ENCODE assay signal across 8 mouse cellular contexts in the genomic region with DNA sequence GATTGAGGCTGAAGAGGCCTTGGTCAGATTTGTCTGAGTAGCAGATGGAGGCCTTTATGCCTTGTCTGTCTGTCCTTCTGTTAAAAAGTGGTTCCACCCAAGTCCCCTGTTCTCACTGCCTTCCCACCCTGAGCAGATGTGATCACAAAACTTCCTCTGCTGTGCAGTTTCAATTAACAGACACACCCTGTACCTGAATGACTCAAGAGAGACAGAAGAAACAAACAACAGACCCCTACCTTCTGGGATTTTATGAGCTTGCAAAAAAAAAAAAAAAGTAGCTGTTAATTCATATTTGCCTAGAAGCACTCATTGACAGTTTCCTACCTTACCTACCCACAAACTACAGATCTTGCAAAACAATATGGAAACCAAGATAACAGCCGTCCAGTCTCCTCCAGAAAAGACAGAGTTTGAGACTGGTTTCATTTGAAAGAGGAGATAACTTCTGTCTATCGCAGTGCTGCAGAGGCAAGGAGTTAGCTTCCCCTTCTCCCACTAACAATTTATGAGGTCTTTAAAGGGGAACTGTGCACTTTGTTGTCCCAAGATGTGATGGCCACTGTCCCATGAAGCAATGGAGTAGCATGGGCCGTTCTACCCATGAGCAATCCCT. TPM values are rescaled to one million over a fixed set of nuclear protein-coding genes. Genes with fewer than 3 reads are reported as not detected.
A peak's percentile ranks its signal among the peaks of the same experiment; 100 is the strongest.
DNase-seq lines count a peak whose midpoint lies in the region; ATAC-seq and TF ChIP-seq lines count a peak whose summit lies in the region.

No protein-coding gene starts in this region.

- no peaks in the 10 kb centered on the region for H3K27me3 ChIP-seq in MEL (ENCODE audit: control insufficient read depth in 1 of 2, insufficient read depth in 2 of 2, low read length in 2 of 2)
- no peaks in the 10 kb centered on the region for H3K27me3 ChIP-seq in heart, embryonic 16.5 days (ENCODE audit: control insufficient read depth, insufficient read depth, low read length)

- no peak overlapping the region for H3K9ac ChIP-seq in MEL (ENCODE audit: control insufficient read depth, low read depth, low read length, poor library complexity, severe bottlenecking)
- peak overlapping the region; percentile 93 for H3K9ac ChIP-seq in heart, embryonic 16.5 days (ENCODE audit: low read length)

- 61% methylated on average over 3 of the region's 3 CpGs for WGBS in heart, embryonic 16.5 days

- no peak overlapping the region for H3K4me3 ChIP-seq in MEL (ENCODE audit: control insufficient read depth in 1 of 2, insufficient read depth in 1 of 2, low read depth in 2 of 2, low read length in 2 of 2)
- H3K4me3 ChIP-seq in heart, embryonic 16.5 days (ENCODE audit: low read length), result peak overlapping the region; percentile 85

- peak; percentile 97 to 99 for TF ChIP-seq EP300 in MEL (IDR thresholded peaks at IDR 0.05; ENCODE audit: low read depth in 1 of 2, low read length in 2 of 2)

- H3K4me1 ChIP-seq in MEL (ENCODE audit: control insufficient read depth in 1 of 2, insufficient read depth in 2 of 2, low read length in 2 of 2), result peaks cover 8 to 27% of the 10 kb centered on the region in 2 experiments
- peaks cover 24% of the 10 kb centered on the region for H3K4me1 ChIP-seq in heart, embryonic 16.5 days (ENCODE audit: control insufficient read depth, insufficient read depth, low read length)

- TF ChIP-seq CTCF in MEL (IDR thresholded peaks at IDR 0.05 in 2 of 3, conservative IDR thresholded peaks at IDR 0.05 in 1 of 3; ENCODE audit: control insufficient read depth in 1 of 3, insufficient read depth in 1 of 3, low read depth in 2 of 3, low read length in 3 of 3, poor library complexity in 1 of 3, severe bottlenecking in 1 of 3), result no peak

- H3K9me3 ChIP-seq in MEL (replicated peaks; ENCODE audit: insufficient read depth, low read length), result no peaks in the 10 kb centered on the region
- H3K9me3 ChIP-seq in heart, embryonic 16.5 days (replicated peaks; ENCODE audit: control insufficient read depth, low read length), result no peaks in the 10 kb centered on the region

- no peak; the same call in 1 of the 2 replicates for TF ChIP-seq RAD21 in MEL (IDR thresholded peaks at IDR 0.05; ENCODE audit: low read depth, low read length)

- ATAC-seq in heart, embryonic 16.5 days (replicated peaks; ENCODE audit: extremely low read depth, insufficient read depth, low FRiP score), result no peak
- peak; percentile 48 for ATAC-seq in megakaryocyte, adult 5-6 weeks (ENCODE audit: poor library complexity, severe bottlenecking)

- H3K4me2 ChIP-seq in heart, embryonic 16.5 days (ENCODE audit: low read depth, low read length), result peak overlapping the region; percentile 80

- H3K36me3 ChIP-seq in MEL (ENCODE audit: control insufficient read depth in 1 of 2, insufficient read depth in 2 of 2, low read length in 2 of 2), result peaks cover 0 to 18% of the 10 kb centered on the region in 2 experiments; a peak in 2 of 4 replicates
- peaks cover 13% of the 10 kb centered on the region for H3K36me3 ChIP-seq in heart, embryonic 16.5 days (ENCODE audit: control insufficient read depth, insufficient read depth)

- intact Hi-C loops in heart, postnatal 25 days (cut with DNase I), result no loop called here

- H3K27ac ChIP-seq in MEL (ENCODE audit: control insufficient read depth, low read depth, low read length), result peak overlapping the region; percentile 81
- peak overlapping the region; percentile 98 for H3K27ac ChIP-seq in heart, embryonic 16.5 days (ENCODE audit: low read length)

- peak; percentile 91 for DNase-seq in heart, adult 11 months
- no peak for DNase-seq in heart, postnatal 25 days (ENCODE audit: low spot score)
- peak; percentile 95 for DNase-seq in MEL (ENCODE audit: low read depth, low spot score)
- no peak for DNase-seq in layer of hippocampus, adult 11-12 months (ENCODE audit: low spot score)
- DNase-seq in cerebellum, adult 11 months, result no peak
- DNase-seq in kidney, postnatal 36 days, result no peak

- TF ChIP-seq POLR2A in MEL (IDR thresholded peaks at IDR 0.05; ENCODE audit: control insufficient read depth in 1 of 2, insufficient read depth in 1 of 2, low read depth in 1 of 2, low read length in 2 of 2, poor library complexity in 1 of 2), result no peak

- H3K79me2 ChIP-seq in MEL (ENCODE audit: control insufficient read depth, insufficient read depth, low read length, poor library complexity), result no peaks in the 10 kb centered on the region

TF ChIP-seq in MEL, 35 proteins besides CTCF, POLR2A, EP300 and RAD21:
- TF ChIP-seq MEF2A (IDR thresholded peaks at IDR 0.05; ENCODE audit: extremely low read depth, insufficient replicate concordance, low read depth, low read length, poor library complexity, severe bottlenecking) (peak; percentile 56; the same call in 1 of the 2 replicates), NELFE (IDR thresholded peaks at IDR 0.05; ENCODE audit: low read depth, low read length) (no peak), MAZ (IDR thresholded peaks at IDR 0.05; ENCODE audit: low read depth, low read length) (peak; percentile 82), BHLHE40 (IDR thresholded peaks at IDR 0.05; ENCODE audit: borderline replicate concordance, low read depth, low read length) (peak; percentile 76), POLR2AphosphoS2 (IDR thresholded peaks at IDR 0.05; ENCODE audit: low read length) (no peak), HCFC1 (IDR thresholded peaks at IDR 0.05; ENCODE audit: low read depth, low read length) (peak; percentile 63), MYB (IDR thresholded peaks at IDR 0.05; ENCODE audit: low read depth, low read length) (peak; percentile 64), MAFK (IDR thresholded peaks at IDR 0.05; ENCODE audit: borderline replicate concordance, low read depth, low read length) (peak; percentile 89), MAX (IDR thresholded peaks at IDR 0.05; ENCODE audit: low read length) (peak; percentile 15; the same call in 1 of the 2 replicates), SIN3A (IDR thresholded peaks at IDR 0.05; ENCODE audit: low read length) (peak; percentile 94), POLR2AphosphoS5 (IDR thresholded peaks at IDR 0.05; ENCODE audit: borderline replicate concordance, low read depth, low read length) (no peak), UBTF (IDR thresholded peaks at IDR 0.05; ENCODE audit: borderline replicate concordance, insufficient read depth, low read depth, low read length) (0 out of 2 replicates have a peak, but pooled peaks have one; percentile 68), TBP (IDR thresholded peaks at IDR 0.05; ENCODE audit: low read depth, low read length) (peak; percentile 94), NRF1 (IDR thresholded peaks at IDR 0.05; ENCODE audit: insufficient read depth, low read depth, low read length, poor library complexity, severe bottlenecking) (no peak), USF2 (IDR thresholded peaks at IDR 0.05; ENCODE audit: borderline replicate concordance in 1 of 2, insufficient read depth in 1 of 2, low read depth in 1 of 2, low read length in 2 of 2) (no peak), ZC3H11A (IDR thresholded peaks at IDR 0.05; ENCODE audit: low read depth, low read length) (peak; percentile 50), E2F4 (IDR thresholded peaks at IDR 0.05; ENCODE audit: borderline replicate concordance, low read depth, low read length) (no peak), JUND (IDR thresholded peaks at IDR 0.05; ENCODE audit: low read depth, low read length) (no peak), CHD2 (IDR thresholded peaks at IDR 0.05; ENCODE audit: low read length) (peak; percentile 51; the same call in 1 of the 2 replicates), ZKSCAN1 (IDR thresholded peaks at IDR 0.05; ENCODE audit: low read depth, low read length) (no peak; the same call in 1 of the 2 replicates), CHD1 (IDR thresholded peaks at IDR 0.05; ENCODE audit: low read depth, low read length) (no peak), SMC3 (IDR thresholded peaks at IDR 0.05; ENCODE audit: low read depth, low read length) (no peak), MYC (IDR thresholded peaks at IDR 0.05; ENCODE audit: low read depth, low read length) (peak; percentile 80), TAL1 (IDR thresholded peaks at IDR 0.05; ENCODE audit: low read length) (peak; percentile 97), KAT2A (conservative IDR thresholded peaks at IDR 0.05; ENCODE audit: low read depth, low read length) (0 out of 2 replicates have a peak, but pooled peaks have one; percentile 20), ZNF384 (IDR thresholded peaks at IDR 0.05; ENCODE audit: low read depth, low read length) (peak; percentile 99), GATA1 (IDR thresholded peaks at IDR 0.05; ENCODE audit: low read depth, low read length) (peak; percentile 99), ETS1 (IDR thresholded peaks at IDR 0.05; ENCODE audit: low read depth, low read length) (peak; percentile 98), MXI1 (IDR thresholded peaks at IDR 0.05; ENCODE audit: low read depth, low read length) (peak; percentile 63; the same call in 1 of the 2 replicates), GABPA (IDR thresholded peaks at IDR 0.05; ENCODE audit: low read depth, low read length) (no peak), ELF1 (IDR thresholded peaks at IDR 0.05; ENCODE audit: low read depth, low read length) (no peak; the same call in 1 of the 2 replicates), RCOR1 (IDR thresholded peaks at IDR 0.05; ENCODE audit: low read depth, low read length) (peak; percentile 97), ZMIZ1 (IDR thresholded peaks at IDR 0.05; ENCODE audit: low read depth, low read length) (peak; percentile 71; the same call in 1 of the 2 replicates), TCF12 (IDR thresholded peaks at IDR 0.05; ENCODE audit: low read depth, low read length) (peak; percentile 98), USF1 (IDR thresholded peaks at IDR 0.05; ENCODE audit: low read depth, low read length) (no peak)

RNA-seq across cellular contexts. Expression of gene S1pr1, which starts 1.1 kb away (rescaled TPM):
- total RNA-seq in heart, postnatal 25 days (2021), result 10 to 100 TPM; 50.5 to 51.0 TPM
- total RNA-seq in MEL (2012; rRNA removed), result 0.08 and 0.10 TPM in 2 replicates
- polyA plus RNA-seq in MEL (2012; ENCODE audit: insufficient read depth in 1 of 2, insufficient read length in 2 of 2, low read depth in 1 of 2, low replicate concordance in 2 of 2, missing spikeins in 1 of 2), result under 1 TPM in 1 of 2 experiments, not detected in 1; 0.13 TPM
- polyA plus RNA-seq in heart, embryonic 16.5 days (2015; fragmentation: Nextera tagmentation; extraction: Ambion mirVana), result 88.9 and 92.1 TPM in 2 replicates
- 2.4 and 5.8 TPM in 2 replicates for total RNA-seq in megakaryocyte, adult 5-6 weeks (2015)
- 3.3 and 3.6 TPM in 2 replicates for total RNA-seq in megakaryocyte, adult 5-6 weeks (2017)

Comparison
In these comparisons a context has a peak if more than half of its experiments do, and no peak if none do; other contexts are left out.
1. DNase-seq: peak in heart, adult 11 months (single experiment) and MEL (single experiment); none in heart, postnatal 25 days (single experiment), layer of hippocampus, adult 11-12 months (single experiment), cerebellum, adult 11 months (single experiment) and kidney, postnatal 36 days (0 of 2).
2. RNA of gene S1pr1, which starts 1.1 kb away (total RNA-seq): 50.5 to 51.0 TPM in heart, postnatal 25 days; 2.4 to 5.8 TPM in megakaryocyte, adult 5-6 weeks and 0.08 to 0.10 TPM in MEL; every median in the first group is over 4 times any median in the second.